Mouse (Mus musculus) erythroblast, embryonic 14.5 days (primary cell): Measurements from ENCODE around the gene Afg1l.

ENCODE experiments used
- GATA1 ChIP-seq: IDR thresholded peaks from 2 replicates; pipeline ENCODE4 v1.6.1; 2012; ENCODE audit warnings: low read length, inconsistent platforms, mixed read lengths
- TAL1 ChIP-seq: IDR thresholded peaks from 3 replicates; pipeline ENCODE4 v1.6.1; 2012; ENCODE audit warnings: low read length, inconsistent platforms, mixed read lengths

DNA sequence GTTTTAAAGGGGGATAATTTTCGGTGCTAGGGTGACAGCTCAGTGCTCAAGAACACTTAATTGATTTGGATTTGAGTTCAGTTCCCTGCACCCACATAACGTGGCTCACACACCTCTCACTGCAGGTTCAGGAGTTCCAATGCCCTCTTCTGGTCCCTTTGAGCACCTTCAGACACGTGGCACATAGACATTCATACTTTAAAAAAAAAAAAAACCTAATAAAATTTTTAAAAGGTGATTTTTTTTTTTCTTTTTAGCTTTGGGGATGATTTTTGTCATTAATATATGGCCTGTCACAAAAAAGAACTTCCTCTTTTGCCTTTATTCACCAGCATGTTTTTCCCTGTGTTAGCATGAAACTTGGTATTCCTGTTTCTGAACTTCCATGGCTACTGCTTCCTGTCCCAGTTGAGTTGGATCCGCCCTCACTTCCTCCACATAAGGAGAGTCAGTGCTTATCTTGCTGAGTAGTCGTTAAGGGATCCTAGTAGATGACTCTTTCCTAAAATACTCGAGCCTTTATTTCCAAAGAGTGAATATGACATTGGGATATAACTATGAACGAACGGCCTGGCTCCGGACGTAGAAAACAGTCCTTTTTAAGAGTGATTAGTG lies 25.8 kb upstream of the Afg1l start:
- TF ChIP-seq GATA1 (no peak), TAL1 (no peak)
